Mouse (Mus musculus): ENCODE data around the gene H2-DMb2.

Gene H2-DMb2

DNA sequence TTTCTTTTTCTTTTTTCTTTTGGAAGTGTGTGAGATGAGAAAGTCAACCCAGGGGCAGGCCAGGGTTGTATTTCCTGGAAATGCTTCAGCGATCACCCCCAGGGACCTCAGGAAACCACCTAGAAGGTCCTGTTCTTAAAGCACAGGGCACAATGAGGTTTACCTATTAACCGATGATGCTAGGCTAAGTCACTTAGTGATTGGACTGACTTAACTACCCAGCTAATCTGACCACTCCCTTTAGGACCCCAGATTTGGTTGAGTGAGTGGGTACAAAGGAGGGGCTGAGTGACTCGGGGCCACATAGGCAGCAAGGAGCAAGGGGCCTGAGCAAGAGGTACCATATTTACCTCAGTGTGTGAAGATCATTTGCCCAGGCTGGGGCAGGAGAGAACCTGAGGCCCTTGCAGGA, 1.9 kb downstream of the H2-DMb2 start:
- peaks cover 8% of the 10 kb centered on the region for H3K4me1 ChIP-seq (replicated peaks; ENCODE audit: low read depth, low read length)
- no peak overlapping the region for H3K4me3 ChIP-seq (replicated peaks; ENCODE audit: low read length)
- H3K9me3 ChIP-seq (ENCODE audit: low read length): no peaks in the 10 kb centered on the region
- H3K27me3 ChIP-seq (ENCODE audit: insufficient read depth, low read length): peaks cover 20% of the 10 kb centered on the region
- no peak for TF ChIP-seq POU5F1 (IDR thresholded peaks at IDR 0.05; ENCODE audit: borderline replicate concordance, low read length)
- no peak for TF ChIP-seq CTCF (conservative IDR thresholded peaks at IDR 0.05; ENCODE audit: low read length)
- TF ChIP-seq NANOG (IDR thresholded peaks at IDR 0.05; ENCODE audit: borderline replicate concordance, low read length): no peak
- H3K36me3 ChIP-seq (ENCODE audit: insufficient read depth, low read length): no peaks in the 10 kb centered on the region

DNA sequence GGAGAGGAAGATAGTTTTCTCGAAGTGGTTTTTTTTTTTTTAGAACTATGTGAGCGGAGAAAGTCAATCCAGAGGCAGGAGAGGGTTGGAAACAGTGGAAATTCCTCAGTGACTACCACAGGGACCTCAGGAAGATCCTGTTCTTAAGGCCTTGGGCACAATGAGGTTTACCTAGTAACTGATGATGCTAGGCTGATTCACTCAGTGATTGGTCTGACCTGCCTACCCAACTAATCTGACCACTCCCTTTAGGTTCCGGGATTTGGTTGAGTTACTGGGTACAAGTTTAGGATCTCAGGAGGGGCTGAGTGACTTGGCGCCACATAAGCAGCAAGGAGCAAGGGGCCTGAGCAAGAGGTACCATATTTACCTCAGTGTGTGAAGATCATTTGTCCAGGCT, 9.8 kb downstream of the H2-DMb2 start, which contains the start of gene H2-DMb1:
TSS of gene H2-DMb1 (plus strand) at position 150 of the 400 bp plus-strand sequence.
- H3K36me3 ChIP-seq (ENCODE audit: insufficient read depth, low read length): no peaks in the 10 kb centered on the region
- H3K9me3 ChIP-seq (ENCODE audit: low read length): no peaks in the 10 kb centered on the region
- no peaks in the 10 kb centered on the region for H3K4me1 ChIP-seq (replicated peaks; ENCODE audit: low read depth, low read length)
- H3K4me3 ChIP-seq (replicated peaks; ENCODE audit: low read length): no peak within 1 kb of the TSS
- H3K27me3 ChIP-seq (ENCODE audit: insufficient read depth, low read length): peaks cover 3% of the 10 kb centered on the region
- TF ChIP-seq NANOG (IDR thresholded peaks at IDR 0.05; ENCODE audit: borderline replicate concordance, low read length) (no peak), CTCF (conservative IDR thresholded peaks at IDR 0.05; ENCODE audit: low read length) (no peak), POU5F1 (IDR thresholded peaks at IDR 0.05; ENCODE audit: borderline replicate concordance, low read length) (no peak)

DNA sequence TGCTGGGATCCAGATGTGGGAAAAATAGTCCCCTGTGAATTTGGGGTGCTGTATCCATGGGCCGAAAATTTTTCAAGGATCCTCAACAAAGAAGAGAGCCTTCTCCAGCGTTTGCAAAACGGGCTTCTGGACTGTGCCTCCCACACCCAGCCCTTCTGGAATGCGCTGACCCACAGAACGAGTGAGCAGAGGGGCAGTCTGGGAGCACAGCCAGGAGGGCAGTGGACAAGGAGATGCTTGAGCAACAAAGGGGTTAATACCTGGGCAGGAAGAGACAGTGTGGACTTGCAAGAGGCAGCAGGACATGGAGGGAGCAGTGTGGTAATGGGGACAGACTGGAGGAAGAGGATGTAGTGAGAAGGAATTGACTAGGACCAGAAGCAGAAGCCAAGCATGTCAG, 12.4 kb downstream of the H2-DMb2 start:
- Histone ChIP-seq H3K27me3 (ENCODE audit: insufficient read depth, low read length) (peaks cover 3% of the 10 kb centered on the region), H3K9me3 (ENCODE audit: low read length) (no peaks in the 10 kb centered on the region), H3K4me3 (replicated peaks; ENCODE audit: low read length) (no peak overlapping the region), H3K4me1 (replicated peaks; ENCODE audit: low read depth, low read length) (no peaks in the 10 kb centered on the region), H3K36me3 (ENCODE audit: insufficient read depth, low read length) (no peaks in the 10 kb centered on the region)
- no peak for TF ChIP-seq NANOG (IDR thresholded peaks at IDR 0.05; ENCODE audit: borderline replicate concordance, low read length)
- TF ChIP-seq CTCF (conservative IDR thresholded peaks at IDR 0.05; ENCODE audit: low read length): no peak
- no peak for TF ChIP-seq POU5F1 (IDR thresholded peaks at IDR 0.05; ENCODE audit: borderline replicate concordance, low read length)

GRCm38 (mm10) chr17:34164202-34164895, 21.2 kb downstream of the H2-DMb2 start:
- H3K4me1 ChIP-seq (replicated peaks; ENCODE audit: low read depth, low read length): peaks cover 11% of the 10 kb centered on the region
- H3K9me3 ChIP-seq (ENCODE audit: low read length): peaks cover 11% of the 10 kb centered on the region
- TF ChIP-seq NANOG (IDR thresholded peaks at IDR 0.05; ENCODE audit: borderline replicate concordance, low read length): no peak
- no peak for TF ChIP-seq POU5F1 (IDR thresholded peaks at IDR 0.05; ENCODE audit: borderline replicate concordance, low read length)
- no peak for TF ChIP-seq CTCF (conservative IDR thresholded peaks at IDR 0.05; ENCODE audit: low read length)
- H3K27me3 ChIP-seq (ENCODE audit: insufficient read depth, low read length): peaks cover 6% of the 10 kb centered on the region
- no peak overlapping the region for H3K4me3 ChIP-seq (replicated peaks; ENCODE audit: low read length)
- no peaks in the 10 kb centered on the region for H3K36me3 ChIP-seq (ENCODE audit: insufficient read depth, low read length)

DNA sequence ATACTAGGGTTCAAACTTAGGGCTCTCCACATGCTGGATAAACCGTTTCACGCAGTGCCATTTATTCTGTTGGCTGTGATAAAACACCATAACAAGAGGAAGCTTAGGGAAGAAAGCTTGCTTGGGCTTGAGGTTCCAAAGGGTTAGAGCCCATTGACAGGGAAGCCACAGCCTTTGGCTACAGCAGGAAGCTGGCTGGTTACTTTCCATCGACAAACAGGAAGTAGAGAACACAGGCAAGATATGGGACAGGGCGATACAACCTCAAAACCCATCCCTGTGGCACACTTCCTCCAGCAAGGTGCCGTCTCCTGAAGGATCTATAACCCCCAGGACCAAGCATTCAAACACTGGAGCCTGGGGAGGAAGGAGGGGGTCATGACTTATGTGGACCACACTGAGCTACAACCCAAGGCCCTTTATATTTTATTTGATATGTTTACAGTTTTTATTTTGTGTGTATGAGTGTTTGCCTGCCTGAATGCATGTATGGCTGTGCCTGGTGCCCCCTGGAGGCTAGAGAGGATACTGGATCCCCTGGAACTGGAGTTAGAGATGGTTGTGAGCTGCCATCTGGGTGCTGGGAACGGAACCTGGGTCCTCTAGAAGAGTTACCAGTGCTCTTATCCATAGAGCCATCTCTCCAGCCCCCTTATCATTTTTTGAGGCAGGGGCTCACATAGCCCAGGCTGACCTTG, 22.1 kb downstream of the H2-DMb2 start:
- H3K36me3 ChIP-seq (ENCODE audit: insufficient read depth, low read length): no peaks in the 10 kb centered on the region
- peaks cover 8% of the 10 kb centered on the region for H3K27me3 ChIP-seq (ENCODE audit: insufficient read depth, low read length)
- H3K9me3 ChIP-seq (ENCODE audit: low read length): peaks cover 11% of the 10 kb centered on the region
- TF ChIP-seq CTCF (conservative IDR thresholded peaks at IDR 0.05; ENCODE audit: low read length): peak; percentile 46
- no peak for TF ChIP-seq POU5F1 (IDR thresholded peaks at IDR 0.05; ENCODE audit: borderline replicate concordance, low read length)
- peaks cover 11% of the 10 kb centered on the region for H3K4me1 ChIP-seq (replicated peaks; ENCODE audit: low read depth, low read length)
- H3K4me3 ChIP-seq (replicated peaks; ENCODE audit: low read length): no peak overlapping the region

DNA sequence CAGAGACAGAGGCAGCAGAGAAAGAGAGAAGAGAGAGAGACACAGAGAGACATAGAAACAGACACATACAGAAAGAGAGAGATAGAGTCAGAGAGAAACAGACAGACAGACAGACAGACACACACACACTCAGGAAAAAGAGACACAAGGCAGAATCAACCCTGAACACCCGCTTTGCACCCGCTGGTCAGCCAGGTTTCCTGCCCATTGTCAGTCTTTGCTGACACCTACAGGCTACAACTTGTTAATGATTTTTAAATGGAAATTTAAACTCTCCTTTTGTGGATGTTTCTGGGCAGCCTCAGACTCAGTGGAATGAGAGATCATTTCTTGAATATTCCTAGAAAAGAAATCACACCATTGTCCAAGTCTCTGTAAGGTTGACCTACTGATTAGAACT, 26.2 kb downstream of the H2-DMb2 start:
- Histone ChIP-seq H3K9me3 (ENCODE audit: low read length) (peaks cover 10% of the 10 kb centered on the region), H3K36me3 (ENCODE audit: insufficient read depth, low read length) (no peaks in the 10 kb centered on the region), H3K4me1 (replicated peaks; ENCODE audit: low read depth, low read length) (peaks cover 3% of the 10 kb centered on the region; the same call in 1 of the 2 replicates), H3K27me3 (ENCODE audit: insufficient read depth, low read length) (peaks cover 19% of the 10 kb centered on the region), H3K4me3 (replicated peaks; ENCODE audit: low read length) (no peak overlapping the region)
- TF ChIP-seq CTCF (conservative IDR thresholded peaks at IDR 0.05; ENCODE audit: low read length): peak; percentile 26; the same call in 1 of the 2 replicates
- TF ChIP-seq NANOG (IDR thresholded peaks at IDR 0.05; ENCODE audit: borderline replicate concordance, low read length): no peak
- no peak for TF ChIP-seq POU5F1 (IDR thresholded peaks at IDR 0.05; ENCODE audit: borderline replicate concordance, low read length)

- Histone ChIP-seq H3K4me1 (replicated peaks; ENCODE audit: low read depth, low read length) (no peaks in the 10 kb centered on the region), H3K27me3 (ENCODE audit: insufficient read depth, low read length) (peaks cover 19% of the 10 kb centered on the region), H3K4me3 (replicated peaks; ENCODE audit: low read length) (no peak overlapping the region), H3K36me3 (ENCODE audit: insufficient read depth, low read length) (no peaks in the 10 kb centered on the region), H3K9me3 (ENCODE audit: low read length) (peaks cover 10% of the 10 kb centered on the region)
- TF ChIP-seq NANOG (IDR thresholded peaks at IDR 0.05; ENCODE audit: borderline replicate concordance, low read length) (no peak), CTCF (conservative IDR thresholded peaks at IDR 0.05; ENCODE audit: low read length) (no peak), POU5F1 (IDR thresholded peaks at IDR 0.05; ENCODE audit: borderline replicate concordance, low read length) (no peak)
These were observed 27.4 kb downstream of the H2-DMb2 start for GRCm38 (mm10) chr17:34170487-34170876.

DNA sequence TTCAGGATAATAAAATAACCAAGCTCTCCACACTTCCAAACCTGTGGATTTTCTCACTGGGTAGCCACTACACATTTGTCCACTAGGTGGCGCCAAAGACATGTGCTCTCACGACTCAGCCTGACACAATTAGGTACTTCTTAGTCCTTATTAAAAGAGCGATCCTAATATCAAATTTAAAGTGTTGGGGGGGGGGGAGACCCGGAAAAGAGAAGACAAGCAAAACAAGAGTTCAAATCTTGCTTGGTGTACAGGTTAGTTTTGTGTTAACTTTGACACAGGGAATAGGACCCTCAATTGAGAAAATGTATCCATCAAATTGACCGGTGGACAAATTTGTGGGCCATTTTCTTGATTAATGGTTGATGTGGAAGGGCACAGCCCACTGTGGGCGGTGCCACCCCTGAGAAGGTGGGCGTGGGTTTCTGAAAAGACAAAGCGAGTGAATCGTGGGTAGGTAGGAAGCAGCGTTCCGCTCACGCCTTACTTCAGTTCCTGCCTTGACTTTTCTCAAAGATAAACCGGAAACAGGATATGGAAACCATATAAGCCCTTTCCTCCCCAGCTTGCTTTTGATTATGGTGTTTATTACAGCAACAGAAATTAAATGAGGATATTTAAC, 27.9 kb downstream of the H2-DMb2 start:
- no peaks in the 10 kb centered on the region for H3K36me3 ChIP-seq (ENCODE audit: insufficient read depth, low read length)
- no peaks in the 10 kb centered on the region for H3K4me1 ChIP-seq (replicated peaks; ENCODE audit: low read depth, low read length)
- H3K4me3 ChIP-seq (replicated peaks; ENCODE audit: low read length): no peak overlapping the region
- peaks cover 18% of the 10 kb centered on the region for H3K27me3 ChIP-seq (ENCODE audit: insufficient read depth, low read length)
- TF ChIP-seq POU5F1 (IDR thresholded peaks at IDR 0.05; ENCODE audit: borderline replicate concordance, low read length) (no peak), CTCF (conservative IDR thresholded peaks at IDR 0.05; ENCODE audit: low read length) (peak; percentile 92)
- H3K9me3 ChIP-seq (ENCODE audit: low read length): peaks cover 10% of the 10 kb centered on the region
